Mouse (Mus musculus) hindbrain, postnatal 0 days (tissue): ENCODE measurements around the gene Ak1. TPM values are rescaled to one million over a fixed set of nuclear protein-coding genes. Genes with fewer than 3 reads are reported as not detected.

Source experiments
- ATAC-seq: fragments of 200-750 bp; cut with Nextera tagmentation; 2 replicates; pipeline ENCODE4 v1.8.0; 2017; ENCODE audit warnings: mild to moderate bottlenecking, moderate TSS enrichment, moderate library complexity
- DNase-seq: peaks from one replicate; pipeline ENCODE4 v3.0.0-alpha.2; 2015; ENCODE audit warnings: low spot score
- H3K27ac ChIP-seq: fragments of 300-500 bp; sonication (generic); 2 replicates; pipeline ENCODE4 v1.5.1; 2014; ENCODE audit warnings: mild to moderate bottlenecking
- H3K27me3 ChIP-seq: fragments of 300-500 bp; sonication (generic); 2 replicates; pipeline ENCODE4 v1.6.1; 2014; ENCODE audit warnings: low read length, mixed read lengths; ENCODE audit not compliant: insufficient read depth
- H3K36me3 ChIP-seq: fragments of 300-500 bp; sonication (generic); 2 replicates; pipeline ENCODE4 v1.6.1; 2014; ENCODE audit warnings: low read length, mixed read lengths; ENCODE audit not compliant: insufficient read depth
- H3K4me1 ChIP-seq: fragments of 300-500 bp; sonication (generic); 2 replicates; pipeline ENCODE4 v1.6.1; 2014; ENCODE audit warnings: antibody characterized with exemption, low read length, mixed read lengths; ENCODE audit not compliant: insufficient read depth
- H3K4me2 ChIP-seq: fragments of 300-500 bp; sonication (generic); 2 replicates; pipeline ENCODE4 v1.6.1; 2014; ENCODE audit warnings: low read depth, mild to moderate bottlenecking, low read length, moderate library complexity, mixed read lengths
- H3K4me3 ChIP-seq: fragments of 300-500 bp; sonication (generic); 2 replicates; pipeline ENCODE4 v1.5.1; 2014; ENCODE audit warnings: low read length
- H3K9ac ChIP-seq: fragments of 300-500 bp; sonication (generic); replicated peaks from 2 replicates; pipeline ENCODE4 v1.6.1; 2014; ENCODE audit warnings: mild to moderate bottlenecking, low read length, moderate library complexity, mixed read lengths
- H3K9me3 ChIP-seq: fragments of 300-500 bp; sonication (generic); 2 replicates; pipeline ENCODE4 v1.6.1; 2016; ENCODE audit warnings: low read length, mixed read lengths
- CTCF ChIP-seq: IDR thresholded peaks from 2 replicates; pipeline ENCODE4 v1.5.1; 2016; ENCODE audit warnings: antibody characterized with exemption, control low read depth, low read depth
- WGBS: fragments of 180-500 bp; shearing (Covaris S2); extraction: QIAGEN DNeasy Blood & Tissue Kit; methylation state at CpG from one replicate; pipeline ENCODE4 v1.1.7; 2014; 5-methylcytosine and 5-hydroxymethylcytosine counted together
- polyA plus RNA-seq: library from polyadenylated mRNA; unstranded; fragments of >200 nt; fragmentation: Nextera tagmentation; extraction: Ambion mirVana; gene quantifications from 2 replicates; pipeline ENCODE4 v1.2.1, GENCODE M21; 2015
- total RNA-seq: library from RNA; depleted of rRNA; stranded (reverse); fragments of >200 nt; gene quantifications from 2 replicates; pipeline ENCODE4 v1.2.3, GENCODE M21; 2014

Gene Ak1
- total and polyA plus RNA-seq, 2 experiments from 2014 or later = 92.2 to 106 TPM

DNA sequence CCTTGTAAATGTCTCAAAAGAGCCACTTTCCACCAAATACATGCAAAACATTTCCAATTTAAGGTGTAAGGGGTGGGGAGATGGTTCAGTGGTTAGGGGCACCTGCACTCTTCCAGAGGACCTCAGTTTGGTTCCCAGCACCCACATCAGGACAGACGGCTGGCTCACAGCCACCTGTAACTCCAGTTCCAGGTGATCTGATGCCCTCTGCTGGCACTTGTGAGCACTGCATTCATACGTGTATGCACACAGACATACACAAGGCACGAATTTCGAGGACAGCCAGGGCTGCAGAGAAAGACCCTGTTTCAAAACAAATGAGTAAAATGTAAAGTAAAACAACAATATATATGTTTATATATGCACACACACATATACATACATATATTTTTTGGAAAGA is 4.0 kb upstream of the Ak1 start:
- H3K4me2 ChIP-seq = no peak overlapping the region
- H3K36me3 ChIP-seq = peaks cover 8% of the 10 kb centered on the region; the same call in 1 of the 2 replicates
- H3K4me1 ChIP-seq = 0 out of 2 replicates have a peak, but pooled peaks cover 6% of the 10 kb centered on the region
- H3K27me3 ChIP-seq = no peaks in the 10 kb centered on the region
- no peak overlapping the region for H3K4me3 ChIP-seq
- no peak overlapping the region for H3K27ac ChIP-seq
- no peak overlapping the region for H3K9ac ChIP-seq
- no peak for ATAC-seq
- peak; percentile 53 for TF ChIP-seq CTCF
- no peak for DNase-seq
- 94% methylated on average over 4 of the region's 4 CpGs for WGBS
- H3K9me3 ChIP-seq = no peaks in the 10 kb centered on the region

DNA sequence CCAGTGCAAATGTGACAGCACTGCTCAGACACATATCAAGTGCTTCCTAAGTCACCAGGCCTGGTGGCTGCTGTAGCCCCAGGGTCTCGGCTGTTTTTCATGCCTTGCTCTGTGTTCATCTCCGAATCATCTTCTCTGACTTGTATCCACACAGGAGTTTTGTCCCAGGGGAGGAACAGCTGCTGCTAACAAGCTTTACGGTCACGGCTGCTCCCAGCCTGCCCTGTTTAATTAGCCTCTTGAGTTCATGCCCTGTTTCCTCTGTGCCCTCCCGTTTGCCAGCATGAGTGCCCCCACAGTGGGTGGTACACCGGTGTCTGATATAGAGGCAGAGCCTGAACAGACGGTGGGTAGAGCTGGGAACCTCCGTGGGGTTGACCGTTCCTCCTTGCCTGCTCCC is 3.5 kb upstream of the Ak1 start:
- Histone ChIP-seq H3K9me3 (no peaks in the 10 kb centered on the region), H3K4me2 (no peak overlapping the region), H3K27ac (no peak overlapping the region), H3K9ac (no peak overlapping the region), H3K4me3 (no peak overlapping the region), H3K36me3 (peaks cover 8% of the 10 kb centered on the region; the same call in 1 of the 2 replicates), H3K4me1 (0 out of 2 replicates have a peak, but pooled peaks cover 6% of the 10 kb centered on the region), H3K27me3 (no peaks in the 10 kb centered on the region)
- TF ChIP-seq CTCF = no peak
- DNase-seq (no peak), ATAC-seq (no peak)
- 45% methylated on average over 9 of the region's 9 CpGs for WGBS

DNA sequence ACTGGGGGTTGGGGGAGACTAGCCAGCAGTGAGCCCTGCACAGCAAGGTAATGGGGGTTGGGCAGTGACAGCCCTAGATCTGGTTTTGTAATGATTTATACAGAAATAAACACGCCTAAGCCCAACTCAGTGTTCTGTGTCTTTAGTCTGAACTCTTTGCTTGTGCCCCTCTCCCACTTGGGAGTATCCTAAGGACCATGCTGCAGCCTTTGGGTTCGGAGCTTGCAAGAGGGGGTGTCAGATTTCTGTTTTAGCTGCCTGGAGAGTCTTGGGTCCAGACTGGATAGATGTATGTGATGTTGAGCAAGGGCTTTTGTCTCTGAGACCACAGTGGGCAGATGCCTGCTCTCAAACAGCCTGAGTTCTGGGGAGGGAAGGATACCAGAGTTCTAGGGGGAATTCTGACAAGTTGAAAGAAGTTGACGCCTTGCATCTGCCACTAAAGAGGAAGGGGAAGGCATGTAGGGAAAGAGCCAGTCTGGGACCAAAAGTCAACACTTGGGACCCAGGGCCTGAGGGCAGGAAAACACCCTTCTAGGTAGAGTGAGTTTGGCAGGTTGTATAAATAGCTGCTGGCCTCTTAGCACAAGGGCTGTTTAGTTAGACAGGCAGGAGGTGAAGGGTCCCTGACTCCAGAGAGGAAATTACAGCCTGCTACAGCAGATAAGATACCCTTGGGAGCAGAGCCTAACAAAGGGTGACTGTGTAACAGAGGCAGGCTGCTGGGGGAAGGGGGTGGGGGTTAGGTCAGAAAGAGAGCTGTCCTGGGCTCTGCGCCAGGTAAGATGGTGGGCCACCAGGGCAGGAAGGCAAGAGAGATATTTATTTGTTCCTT is 659 bp upstream of the Ak1 start:
- no peaks in the 10 kb centered on the region for H3K27me3 ChIP-seq
- H3K9ac ChIP-seq = no peak overlapping the region
- ATAC-seq = peak; percentile 57
- 46% methylated on average over 4 of the region's 4 CpGs for WGBS
- H3K4me1 ChIP-seq = peaks cover 14% of the 10 kb centered on the region
- H3K36me3 ChIP-seq = no peaks in the 10 kb centered on the region
- TF ChIP-seq CTCF = no peak
- peak; percentile 64 for DNase-seq
- no peak overlapping the region for H3K4me2 ChIP-seq
- peak overlapping the region; percentile 68 for H3K27ac ChIP-seq
- H3K9me3 ChIP-seq = no peaks in the 10 kb centered on the region
- H3K4me3 ChIP-seq = no peak overlapping the region

DNA sequence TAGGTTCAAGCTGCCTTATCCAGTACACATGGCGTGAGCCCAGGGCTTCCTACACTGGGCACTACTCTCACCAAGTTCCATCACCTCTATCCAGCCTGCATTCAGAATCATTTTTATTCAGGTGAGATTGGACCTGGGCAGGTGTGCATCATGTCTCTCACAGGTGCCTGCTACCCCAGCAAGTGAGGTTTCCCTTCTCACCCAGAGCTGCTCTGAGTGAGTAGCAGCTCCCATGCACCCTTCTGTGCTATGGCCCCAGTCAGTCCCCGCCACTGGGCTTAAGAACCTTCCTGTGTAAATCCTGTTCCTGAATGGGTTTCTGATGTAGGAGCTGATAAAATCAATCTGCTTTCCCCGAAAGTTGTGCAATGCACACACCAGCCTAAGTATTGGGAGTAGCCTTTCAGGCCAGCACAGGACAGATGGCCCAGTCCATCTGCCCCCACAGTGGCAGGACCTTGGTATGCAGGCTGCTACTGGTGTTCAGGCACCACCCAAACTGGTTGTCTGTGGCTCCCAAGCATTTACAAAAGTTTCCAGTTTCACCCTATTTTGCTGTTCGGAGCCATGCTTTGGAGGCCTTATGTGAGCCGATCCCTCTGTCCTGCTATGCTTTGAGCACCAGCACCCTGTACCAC is 2.7 kb downstream of the Ak1 start:
- no peak for TF ChIP-seq CTCF
- H3K36me3 ChIP-seq = no peaks in the 10 kb centered on the region
- no peak overlapping the region for H3K4me3 ChIP-seq
- ATAC-seq (no peak), DNase-seq (no peak)
- peaks cover 30% of the 10 kb centered on the region for H3K4me1 ChIP-seq
- no peaks in the 10 kb centered on the region for H3K27me3 ChIP-seq
- H3K4me2 ChIP-seq = no peak overlapping the region
- peak overlapping the region; percentile 88; the same call in 1 of the 2 replicates for H3K27ac ChIP-seq
- WGBS = 87% methylated on average over 5 of the region's 5 CpGs
- H3K9ac ChIP-seq = no peak overlapping the region
- H3K9me3 ChIP-seq = no peaks in the 10 kb centered on the region

DNA sequence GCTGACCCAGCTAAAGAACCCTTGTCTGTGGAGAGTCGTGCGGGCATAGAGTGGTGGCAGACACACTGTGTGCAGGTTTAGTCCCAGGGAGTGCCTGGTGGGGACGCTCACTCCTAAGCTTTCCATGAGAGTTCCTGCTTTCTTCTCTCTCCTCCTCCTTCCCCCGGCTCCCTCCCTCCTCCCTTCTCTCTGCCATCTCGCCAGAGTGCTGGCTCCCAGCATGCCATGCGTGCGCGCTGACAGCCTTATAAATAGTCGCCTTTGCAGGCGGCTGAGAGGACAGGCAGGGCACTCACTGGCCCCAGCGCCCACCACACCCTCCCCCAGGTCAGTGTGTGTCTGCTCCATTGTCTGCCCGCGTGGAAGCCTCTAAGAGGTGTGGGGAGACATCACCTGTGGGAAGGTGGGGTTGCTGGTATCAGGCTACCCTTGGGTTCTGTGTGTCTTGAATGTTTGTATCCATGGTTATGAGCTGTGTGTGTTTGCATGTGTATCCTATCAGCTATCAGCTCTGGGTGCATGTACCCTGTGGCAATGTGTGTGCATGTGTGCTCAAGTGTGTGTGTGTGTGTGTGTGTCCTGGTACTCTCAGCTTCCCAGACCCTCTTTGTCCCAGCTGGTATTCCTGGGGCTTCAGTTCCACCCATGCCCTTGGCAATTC is 3.8 kb downstream of the Ak1 start:
- Histone ChIP-seq H3K9ac (peak overlapping the region; percentile 51), H3K4me2 (peak overlapping the region; percentile 58), H3K36me3 (no peaks in the 10 kb centered on the region), H3K27ac (peak overlapping the region; percentile 88), H3K27me3 (no peaks in the 10 kb centered on the region), H3K9me3 (no peaks in the 10 kb centered on the region), H3K4me3 (peak overlapping the region; percentile 33), H3K4me1 (peaks cover 35% of the 10 kb centered on the region)
- peak; percentile 63 for ATAC-seq
- peak; percentile 87 for DNase-seq
- 2% methylated on average over 13 of the region's 13 CpGs for WGBS
- TF ChIP-seq CTCF = peak; percentile 41; the same call in 1 of the 2 replicates

DNA sequence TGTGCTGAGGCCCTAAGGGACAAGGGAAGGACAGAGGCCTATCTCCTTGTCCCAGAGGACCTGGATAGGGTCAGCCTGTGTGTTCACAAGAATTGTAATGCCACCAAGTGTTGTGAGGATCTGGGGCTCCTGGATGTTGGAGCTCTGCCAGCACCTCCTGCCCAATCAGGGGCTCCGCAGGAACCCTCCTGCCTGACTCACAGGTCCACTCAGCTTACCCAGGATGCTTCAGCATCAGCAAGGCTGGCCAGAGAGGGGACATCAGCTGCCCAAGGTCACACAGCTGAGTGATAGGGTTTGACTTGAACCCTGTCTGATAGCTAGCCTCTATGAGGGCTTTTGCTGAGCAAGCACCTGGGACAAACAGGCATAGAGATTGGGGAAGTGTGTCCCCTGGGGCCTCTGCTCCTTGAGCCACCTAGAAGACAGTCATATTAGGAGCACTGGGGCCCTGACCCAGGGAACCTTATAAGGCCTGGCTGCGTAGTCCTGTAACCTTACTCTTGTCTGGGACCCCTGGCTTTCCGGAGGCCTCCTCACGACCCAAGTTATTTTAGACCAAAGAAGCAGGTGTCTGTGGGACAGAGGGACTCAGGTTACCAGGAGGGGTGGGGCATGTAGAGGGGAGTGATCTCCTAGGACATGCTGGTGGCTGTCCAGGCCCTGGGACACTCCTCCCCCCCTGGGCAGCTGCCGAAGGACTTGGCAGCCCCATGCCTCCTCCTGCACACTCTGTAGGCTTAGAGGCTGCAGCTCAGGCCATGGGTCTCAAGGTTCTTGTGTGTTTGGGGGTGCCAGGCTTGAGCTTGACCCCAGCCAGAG is 4.5 kb downstream of the Ak1 start:
- H3K4me2 ChIP-seq = peak overlapping the region; percentile 58
- ATAC-seq (peak; percentile 1; the same call in 1 of the 2 replicates), DNase-seq (peak; percentile 61)
- H3K4me3 ChIP-seq = peak overlapping the region; percentile 33
- no peaks in the 10 kb centered on the region for H3K36me3 ChIP-seq
- peaks cover 34% of the 10 kb centered on the region for H3K4me1 ChIP-seq
- peak overlapping the region; percentile 51 for H3K9ac ChIP-seq
- peak overlapping the region; percentile 88 for H3K27ac ChIP-seq
- TF ChIP-seq CTCF = no peak
- no peaks in the 10 kb centered on the region for H3K27me3 ChIP-seq
- no peaks in the 10 kb centered on the region for H3K9me3 ChIP-seq
- 50% methylated on average over 5 of the region's 5 CpGs for WGBS
